Comparison of ENCODE assay signal across 32 mouse cellular contexts in genomic region chr5:123130814-123131148, GRCm38 (mm10). TPM values are rescaled to one million over a fixed set of nuclear protein-coding genes. Genes with fewer than 3 reads are reported as not detected.
A peak's percentile ranks its signal among the peaks of the same experiment; 100 is the strongest.
DNase-seq lines count a peak whose midpoint lies in the region; ATAC-seq and TF ChIP-seq lines count a peak whose summit lies in the region.
"Had no signal": no experiment of that assay in that cellular context is flagged by ENCODE, and none has a peak within 500 bp of the region (broad histone marks: within the 10 kb centered on the region; RNA-seq: fewer than 3 reads in every experiment).

No protein-coding gene starts in this region.

- no peak for TF ChIP-seq POLR2A in spleen, adult 2 months (IDR thresholded peaks at IDR 0.05; ENCODE audit: low read depth, low read length)

- no peak for TF ChIP-seq CTCF in left cerebral cortex, adult 2 months (IDR thresholded peaks at IDR 0.05)
- TF ChIP-seq CTCF in spleen, adult 2 months (IDR thresholded peaks at IDR 0.05; ENCODE audit: extremely low read depth, insufficient read depth, insufficient read length, insufficient replicate concordance), result no peak

- peaks cover 25% of the 10 kb centered on the region for H3K36me3 ChIP-seq in spleen, adult 2 months (ENCODE audit: control insufficient read depth, insufficient read depth, low read length)
- H3K36me3 ChIP-seq: stomach, embryonic 15.5 days had no signal

- peak; percentile 62 for DNase-seq in CD4-positive, CD25-positive, alpha-beta regulatory T cell, adult 2 months (ENCODE audit: low read depth, low spot score)
- DNase-seq in left cerebral cortex, adult 2 months (ENCODE audit: extremely low spot score in 1 of 2, low spot score in 2 of 2), result no peak
- no peak for DNase-seq in left cerebral cortex, postnatal 25 days (ENCODE audit: low spot score in 2 of 2)
- no peak for DNase-seq in spleen, adult 2 months (ENCODE audit: low read depth in 1 of 2, low spot score in 2 of 2)
- no peak for DNase-seq in spleen, postnatal 36 days (ENCODE audit: low spot score in 2 of 2)
- no peak for DNase-seq in thymus, postnatal 14 days
- no peak for DNase-seq in yolk sac, embryonic 10.5 days (ENCODE audit: low spot score)
- DNase-seq: adrenal gland, adult 2 months; cerebellum, adult 11-12 months; heart, adult 2 months; heart, postnatal 14 days; kidney, postnatal 25 days; midbrain, embryonic 14.5 days; right cerebral cortex, postnatal 14 days; thymus, adult 18-20 months; thymus, postnatal 4 days had no signal

- H3K27me3 ChIP-seq in spleen, adult 2 months (ENCODE audit: control insufficient read depth, insufficient read depth, low read length), result no peaks in the 10 kb centered on the region
- H3K27me3 ChIP-seq: embryonic facial prominence, embryonic 15.5 days; forebrain, embryonic 15.5 days; heart, embryonic 13.5 days; hindbrain, embryonic 12.5 days; neural tube, embryonic 12.5 days; Patski; stomach, embryonic 15.5 days had no signal

- WGBS in spleen, adult 2 months, result 64% methylated on average over 5 of the region's 5 CpGs

- H3K4me1 ChIP-seq in spleen, adult 2 months (ENCODE audit: control insufficient read depth, insufficient read depth, insufficient read length), result peaks cover 37% of the 10 kb centered on the region; the same call in 1 of the 2 replicates

- H3K27ac ChIP-seq in left cerebral cortex, adult 2 months, result no peak overlapping the region
- peak overlapping the region; percentile 61 for H3K27ac ChIP-seq in spleen, adult 2 months (ENCODE audit: insufficient read depth, low read length)
- H3K27ac ChIP-seq: embryonic facial prominence, embryonic 15.5 days; forebrain, embryonic 15.5 days; heart, adult 2 months; heart, embryonic 13.5 days; hindbrain, embryonic 12.5 days; liver, embryonic 15.5 days; neural tube, embryonic 12.5 days; stomach, embryonic 15.5 days had no signal

- intact Hi-C loops in left cerebral cortex, adult 2 months (cut with DNase I), result no loop called here
- intact Hi-C loops in left cerebral cortex, postnatal 25 days (cut with DNase I), result loop anchor here (5.0 kb wide), 2 partner anchors 42 to 68 kb away; no protein-coding TSS in a partner anchor

- no peak for ATAC-seq in CD4-positive, CD25-positive, alpha-beta regulatory T cell, adult 4 months
- ATAC-seq: forebrain, embryonic 15.5 days; inflammation-experienced regulatory T-cells, adult 6 months; Patski had no signal

- H3K4me3 ChIP-seq in left cerebral cortex, adult 2 months, result peak overlapping the region; percentile 62
- peak overlapping the region; percentile 3; the same call in 1 of the 2 replicates for H3K4me3 ChIP-seq in spleen, adult 2 months (ENCODE audit: extremely low read depth, insufficient read depth, insufficient read length)
- H3K4me3 ChIP-seq: forebrain, embryonic 15.5 days; heart, adult 2 months; hindbrain, embryonic 12.5 days; liver, embryonic 15.5 days; neural tube, embryonic 12.5 days; stomach, embryonic 15.5 days had no signal

RNA-seq across cellular contexts. Expression of gene Rhof, which starts 1.7 kb away (rescaled TPM):
- polyA plus RNA-seq in CD4-positive, CD25-positive, alpha-beta regulatory T cell, adult 4 months (2017; shearing (Covaris generic)), result 100 to 1,000 TPM in 1 of 2 experiments, 10 to 100 TPM in 1; 80.6 to 101 TPM
- 10 to 100 TPM; 48.5 to 48.9 TPM for total RNA-seq in left cerebral cortex, adult 2 months (2021)
- 10 to 100 TPM; 48.6 to 55.2 TPM for total RNA-seq in left cerebral cortex, postnatal 25 days (2021)
- 70.7 and 72.5 TPM in 2 replicates for polyA plus RNA-seq in spleen, adult 2 months (2012; rRNA removed)

RNA-seq across cellular contexts. Expression of gene Setd1b, which starts 11.2 kb away (rescaled TPM):
- polyA plus RNA-seq in CD4-positive, CD25-positive, alpha-beta regulatory T cell, adult 4 months (2017; shearing (Covaris generic)), result 10 to 100 TPM; 17.1 to 20.8 TPM
- total RNA-seq in left cerebral cortex, adult 2 months (2021), result 10 to 100 TPM; 32.4 to 42.2 TPM
- total RNA-seq in left cerebral cortex, postnatal 25 days (2021), result 10 to 100 TPM; 27.0 to 32.1 TPM
- polyA plus RNA-seq in spleen, adult 2 months (2012; rRNA removed), result 20.5 and 23.2 TPM in 2 replicates

RNA-seq across cellular contexts. Expression of gene Psmd9, which starts 38.4 kb away (rescaled TPM):
- 10 to 100 TPM; 36.5 to 41.5 TPM for polyA plus RNA-seq in CD4-positive, CD25-positive, alpha-beta regulatory T cell, adult 4 months (2017; shearing (Covaris generic))
- total RNA-seq in left cerebral cortex, adult 2 months (2021), result 10 to 100 TPM; 23.4 to 24.9 TPM
- 10 to 100 TPM; 26.2 to 27.7 TPM for total RNA-seq in left cerebral cortex, postnatal 25 days (2021)
- polyA plus RNA-seq in spleen, adult 2 months (2012; rRNA removed), result 13.3 and 19.5 TPM in 2 replicates

RNA-seq across cellular contexts. Expression of gene Hpd, which starts 51.7 kb away (rescaled TPM):
- not detected for polyA plus RNA-seq in CD4-positive, CD25-positive, alpha-beta regulatory T cell, adult 4 months (2017; shearing (Covaris generic))
- total RNA-seq in left cerebral cortex, adult 2 months (2021), result not detected
- total RNA-seq in left cerebral cortex, postnatal 25 days (2021), result not detected
- polyA plus RNA-seq in spleen, adult 2 months (2012; rRNA removed), result 0.19 and 0.37 TPM in 2 replicates
- total RNA-seq: G1E; heart, adult 2 months; layer of hippocampus, adult 8-10 months; left cerebral cortex, postnatal 36 days; megakaryocyte progenitor cell, adult 5-6 weeks had no signal
- polyA plus RNA-seq: embryonic facial prominence, embryonic 15.5 days; forebrain, embryonic 15.5 days; G1E; hindbrain, embryonic 12.5 days; inflammation-experienced regulatory T-cells, adult 6 months; kidney, embryonic 14.5 days; limb, embryonic 14.5 days; midbrain, embryonic 14.5 days; neural tube, embryonic 12.5 days; Patski had no signal
